Mouse (Mus musculus): ENCODE measurements around the gene Wipf3. TPM values are rescaled to one million over a fixed set of nuclear protein-coding genes. Genes with fewer than 3 reads are reported as not detected.

The Wipf3 gene
- total RNA-seq, 2 experiments from 2014 or later = not detected

DNA sequence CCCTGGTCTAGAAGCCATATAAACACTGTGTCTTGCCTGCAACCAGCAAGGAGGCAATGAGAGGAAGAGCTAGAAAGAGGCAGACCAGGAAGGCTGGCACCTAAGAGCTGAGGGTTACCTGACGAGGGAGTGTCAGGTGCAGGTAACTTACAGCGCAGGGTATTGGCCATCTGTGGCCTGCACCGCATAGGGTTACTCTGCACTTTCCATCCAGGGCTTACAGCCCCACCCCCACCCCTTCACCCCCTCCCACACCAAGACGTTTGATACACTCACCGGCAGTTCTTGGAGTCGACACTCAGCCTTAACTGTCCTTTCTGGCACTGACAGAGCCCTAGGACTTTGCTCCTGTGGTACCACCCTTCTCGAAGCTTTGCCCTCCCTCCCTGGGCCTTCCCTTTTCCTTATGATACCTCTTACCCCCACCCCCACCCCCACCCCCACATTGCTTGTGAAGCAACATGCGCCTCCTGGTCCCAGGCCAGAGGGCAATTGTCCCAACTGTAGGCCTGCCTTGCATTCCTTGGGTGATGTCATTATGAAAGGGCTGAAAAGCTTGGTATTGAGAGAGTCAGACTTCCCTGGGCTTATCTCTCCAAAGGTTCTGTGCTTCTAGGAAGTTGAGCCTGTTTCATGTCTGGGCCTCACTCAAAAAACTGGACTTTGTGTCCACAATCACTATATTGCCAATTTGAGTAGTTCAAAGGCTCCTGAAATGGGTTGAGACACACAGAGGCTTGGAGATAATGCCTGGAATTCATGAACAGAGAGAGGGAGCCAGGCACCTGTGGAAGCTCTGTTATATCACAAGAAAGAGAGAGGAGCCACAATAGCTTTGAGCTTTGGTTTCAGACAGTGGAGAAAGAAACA is 43.7 kb downstream of the Wipf3 start:
- no peak for ATAC-seq (replicated peaks; ENCODE audit: poor library complexity)

DNA sequence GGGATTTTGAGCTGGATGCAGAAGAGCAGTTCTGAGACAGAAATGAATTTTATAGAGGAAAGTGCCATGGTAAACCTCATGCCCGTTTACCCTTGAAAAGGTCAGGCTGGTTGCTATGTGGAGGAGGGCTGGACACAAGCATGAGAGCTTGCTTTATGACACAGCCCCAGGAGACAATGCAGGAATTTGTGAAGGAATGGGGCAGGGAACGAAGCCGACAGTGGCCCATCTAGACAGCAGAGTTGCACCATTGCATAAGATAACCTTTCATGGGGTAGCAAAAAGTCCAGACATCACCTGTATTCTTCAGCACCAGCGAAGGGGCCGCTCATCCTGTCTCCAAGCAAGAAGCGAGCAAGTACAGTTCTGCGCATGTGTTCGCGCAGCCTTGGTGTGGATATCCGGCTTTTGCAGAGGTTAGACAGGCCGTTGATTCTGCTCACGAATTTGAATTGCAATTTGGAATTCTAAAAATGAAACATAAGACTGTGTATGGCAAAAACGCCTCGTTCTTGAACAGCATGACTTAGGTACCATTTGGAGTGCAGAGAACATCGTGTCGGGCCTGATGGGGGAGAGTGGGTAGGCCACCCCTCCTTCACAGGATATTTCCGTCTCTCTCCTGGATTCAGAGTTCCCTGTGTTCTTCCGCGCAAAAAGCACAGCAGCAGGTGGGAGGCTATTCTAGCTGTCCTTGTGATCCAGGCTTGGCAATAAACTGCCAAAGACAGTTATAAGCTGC is 46.7 kb downstream of the Wipf3 start:
- no peak for ATAC-seq (replicated peaks; ENCODE audit: poor library complexity)

GRCm38 (mm10) chr6:54478646-54479324 is 49.4 kb downstream of the Wipf3 start:
- no peak for ATAC-seq (replicated peaks; ENCODE audit: poor library complexity)

DNA sequence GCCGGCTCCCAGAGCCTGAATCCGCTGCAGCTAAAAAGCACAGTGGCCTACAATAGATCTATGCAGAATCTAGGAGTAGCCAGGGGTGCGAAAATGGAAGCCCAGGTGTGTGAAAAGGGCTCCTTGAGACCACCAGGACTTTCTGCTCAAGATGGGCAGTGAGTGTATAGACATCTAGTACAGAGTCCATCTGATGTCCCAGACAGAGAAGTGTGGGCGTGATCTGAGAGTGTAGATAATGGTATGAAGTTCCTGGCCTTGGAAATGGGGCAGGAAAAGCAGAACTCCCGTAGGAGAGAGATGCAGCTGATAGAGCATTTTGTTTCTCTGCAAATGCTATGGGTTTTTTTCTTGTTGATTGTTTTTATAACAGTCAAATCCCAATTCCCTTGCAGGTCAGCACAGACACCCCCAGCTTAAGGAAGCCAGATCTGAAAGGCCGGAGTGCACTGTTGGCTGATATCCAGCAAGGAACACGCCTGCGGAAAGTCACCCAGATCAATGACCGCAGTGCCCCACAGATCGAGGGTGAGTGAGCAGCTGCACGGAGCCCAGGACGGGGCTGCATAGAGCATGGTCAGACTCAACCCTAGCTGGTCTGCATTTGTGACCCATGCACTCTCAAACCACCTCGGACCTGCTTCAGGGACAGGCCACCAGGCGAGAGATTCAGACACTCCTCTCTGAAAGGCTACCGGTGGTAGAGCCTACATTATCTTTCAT is 52.1 kb downstream of the Wipf3 start:
- no peak for ATAC-seq (replicated peaks; ENCODE audit: poor library complexity)

- ATAC-seq (replicated peaks; ENCODE audit: poor library complexity) = no peak
Measured at GRCm38 (mm10) chr6:54485000-54485399, 55.6 kb downstream of the Wipf3 start.

GRCm38 (mm10) chr6:54485435-54485901 is 56.1 kb downstream of the Wipf3 start:
- no peak for ATAC-seq (replicated peaks; ENCODE audit: poor library complexity)

DNA sequence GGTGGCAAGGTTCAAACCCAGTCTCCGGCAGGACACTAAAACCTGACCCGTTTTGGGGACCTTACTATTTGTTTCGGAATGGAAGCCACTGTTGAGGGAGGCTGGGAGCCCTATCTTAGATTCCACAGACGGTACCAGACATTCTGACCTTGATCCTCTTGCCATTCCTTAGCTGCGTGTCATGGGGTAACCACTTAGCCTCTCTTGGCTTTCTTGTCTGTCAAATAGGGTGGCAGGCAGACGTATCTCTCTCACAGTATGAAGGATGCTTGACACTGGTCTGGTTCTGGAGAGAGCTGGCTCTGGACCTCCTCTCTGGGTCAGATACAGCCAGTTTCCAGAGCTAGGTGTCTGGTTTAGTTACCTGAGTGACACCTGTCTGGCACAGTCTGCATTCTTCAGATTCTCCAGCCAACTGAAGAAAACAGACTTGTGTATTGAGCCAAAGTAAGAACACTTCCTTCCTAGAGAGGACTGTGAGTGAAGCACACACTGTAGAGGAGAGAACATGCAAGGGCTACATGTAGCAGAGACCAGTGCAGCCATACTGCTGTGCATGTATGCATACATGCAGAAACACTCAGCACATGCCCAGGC is 56.7 kb downstream of the Wipf3 start:
- ATAC-seq (replicated peaks; ENCODE audit: poor library complexity) = no peak

DNA sequence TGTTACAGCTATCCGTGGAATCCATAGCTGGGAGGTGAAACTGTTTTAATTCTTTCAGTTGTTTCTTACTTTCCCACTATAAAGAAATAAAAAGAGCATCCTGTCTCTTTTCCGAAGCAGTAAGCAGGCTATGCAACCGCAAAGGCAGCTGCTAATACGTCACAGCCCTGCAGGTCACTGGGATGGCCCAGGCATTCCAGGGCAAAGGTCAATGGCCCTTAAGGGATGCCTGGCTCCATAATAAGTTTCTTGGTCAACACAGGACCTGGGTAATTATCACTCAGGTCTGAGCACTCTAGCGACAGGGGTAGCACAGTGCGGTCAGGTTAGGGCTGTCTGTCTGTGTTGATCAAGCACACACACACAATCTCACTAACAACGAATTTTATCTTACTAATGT is 61.7 kb downstream of the Wipf3 start:
- ATAC-seq (replicated peaks; ENCODE audit: poor library complexity) = no peak

DNA sequence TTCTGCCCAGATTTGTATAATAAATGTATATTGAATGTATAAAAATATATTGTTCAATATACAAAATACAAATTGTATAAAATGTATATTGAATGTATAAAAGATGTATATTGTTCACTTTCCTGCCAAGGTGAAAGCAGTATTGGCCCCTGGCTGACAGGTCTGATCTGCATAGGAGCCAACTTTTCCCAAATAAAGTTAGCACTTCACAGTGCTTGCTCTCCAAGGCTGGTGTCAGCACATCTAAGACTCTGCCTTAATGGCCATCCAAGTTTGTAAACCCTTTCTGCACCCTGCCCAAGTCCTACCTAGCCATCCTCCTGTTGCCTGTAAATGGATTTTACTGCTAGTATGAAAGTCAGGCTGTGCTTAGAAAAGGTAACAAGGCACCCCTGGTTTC is 64.7 kb downstream of the Wipf3 start:
- ATAC-seq (replicated peaks; ENCODE audit: poor library complexity) = no peak

DNA sequence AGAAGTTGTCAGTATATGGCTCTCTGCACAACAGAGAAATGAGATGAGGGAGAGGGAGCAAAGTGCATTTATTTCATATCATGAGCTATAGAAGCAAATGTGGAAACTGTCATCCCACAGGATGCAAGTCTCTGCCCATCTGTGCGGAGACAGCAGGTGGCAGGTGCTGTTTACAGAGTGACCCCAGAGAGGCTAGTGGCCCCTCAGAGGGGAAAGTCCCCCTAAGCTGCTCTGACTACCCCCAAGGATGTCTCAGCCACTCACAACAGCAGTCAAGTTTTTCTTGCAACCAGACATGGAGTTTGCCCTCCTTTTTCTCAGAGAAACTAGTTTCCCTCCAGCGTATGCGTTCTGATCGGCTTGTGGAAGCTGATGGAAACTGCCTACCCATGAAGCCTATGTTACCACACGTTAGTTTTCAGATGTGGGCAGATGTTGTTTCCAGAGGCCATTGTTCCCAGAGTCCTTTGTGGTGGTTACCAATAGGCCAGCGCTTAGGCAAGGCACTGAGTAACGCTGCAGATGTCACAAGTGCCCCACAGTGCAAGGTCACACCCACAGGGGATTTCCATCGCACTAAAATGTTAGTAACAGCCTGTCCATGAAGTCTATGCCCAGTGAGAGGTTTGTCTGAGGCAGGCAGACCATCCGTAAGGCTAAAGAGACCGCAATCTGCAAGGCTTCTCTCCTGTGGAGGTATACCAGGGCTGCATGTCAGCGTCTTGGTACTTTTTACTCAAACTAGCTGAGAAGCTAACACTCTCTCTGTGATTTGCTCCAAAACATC is 65.4 kb downstream of the Wipf3 start:
- ATAC-seq (replicated peaks; ENCODE audit: poor library complexity) = no peak

DNA sequence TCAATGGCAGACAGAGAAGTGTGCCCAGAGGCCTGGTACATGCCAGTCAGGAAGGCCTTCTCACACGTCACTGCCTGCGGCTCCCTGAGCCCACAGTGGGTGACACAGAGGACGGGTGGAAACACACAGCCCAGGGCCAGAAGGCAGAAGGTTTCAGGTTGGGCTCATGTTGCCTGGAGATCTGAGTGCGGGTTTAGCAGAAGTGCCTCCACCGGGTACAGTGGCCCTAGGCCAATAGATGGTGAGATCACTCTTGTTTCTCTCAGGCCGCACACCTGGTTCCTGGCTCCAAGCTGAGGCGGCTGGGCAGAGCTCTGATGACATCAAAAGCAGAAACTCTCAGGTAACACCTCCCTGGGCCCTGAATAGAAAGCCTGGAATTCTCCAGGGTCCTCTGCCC is 66.8 kb downstream of the Wipf3 start:
- ATAC-seq (replicated peaks; ENCODE audit: poor library complexity) = no peak

DNA sequence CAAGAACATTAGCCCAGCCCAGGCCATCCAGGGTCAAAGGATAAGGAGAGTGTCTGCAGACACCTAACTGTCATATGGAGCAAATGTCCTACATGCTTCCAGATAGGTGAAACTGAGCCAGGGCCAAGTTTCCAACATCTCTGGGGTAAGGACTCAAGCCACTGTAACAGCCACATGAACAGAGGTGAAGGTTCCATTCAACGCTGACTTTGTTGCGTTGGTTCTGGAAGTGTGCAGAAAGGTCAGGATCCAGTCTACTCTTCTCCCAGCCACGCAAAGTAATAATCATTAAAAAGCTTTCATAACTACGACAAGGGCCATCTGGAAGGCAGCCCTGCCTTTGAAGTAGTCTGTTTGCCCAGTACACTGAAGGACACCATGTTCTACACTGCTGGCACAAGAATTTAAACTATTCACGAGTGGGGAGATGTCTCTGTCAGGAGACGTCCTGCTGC is 73.3 kb downstream of the Wipf3 start:
- ATAC-seq (replicated peaks; ENCODE audit: poor library complexity) = no peak

DNA sequence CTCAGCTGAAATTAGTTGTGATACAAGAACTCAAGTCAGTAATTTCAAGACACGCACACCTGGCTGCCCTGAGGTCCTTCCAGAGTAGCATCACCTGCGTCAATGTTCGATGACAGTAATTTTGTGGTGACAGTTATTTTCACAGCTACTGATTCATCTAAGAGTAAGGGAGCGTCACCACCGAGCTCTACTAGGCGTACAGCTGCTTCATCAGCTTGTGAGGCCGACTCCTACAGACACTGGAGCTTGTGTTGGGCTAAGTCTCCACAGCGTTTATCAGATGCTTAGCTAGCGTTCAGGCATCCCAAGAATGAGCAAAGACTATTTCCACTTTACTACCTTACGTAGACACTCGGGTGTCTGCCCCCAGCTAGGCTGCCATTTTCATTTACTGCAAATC is 76.9 kb downstream of the Wipf3 start:
- no peak for ATAC-seq (replicated peaks; ENCODE audit: poor library complexity)

- ATAC-seq (replicated peaks; ENCODE audit: poor library complexity) = peak; percentile 61; the same call in 1 of the 2 replicates
Measured at GRCm38 (mm10) chr6:54507002-54507401, 77.6 kb downstream of the Wipf3 start.

DNA sequence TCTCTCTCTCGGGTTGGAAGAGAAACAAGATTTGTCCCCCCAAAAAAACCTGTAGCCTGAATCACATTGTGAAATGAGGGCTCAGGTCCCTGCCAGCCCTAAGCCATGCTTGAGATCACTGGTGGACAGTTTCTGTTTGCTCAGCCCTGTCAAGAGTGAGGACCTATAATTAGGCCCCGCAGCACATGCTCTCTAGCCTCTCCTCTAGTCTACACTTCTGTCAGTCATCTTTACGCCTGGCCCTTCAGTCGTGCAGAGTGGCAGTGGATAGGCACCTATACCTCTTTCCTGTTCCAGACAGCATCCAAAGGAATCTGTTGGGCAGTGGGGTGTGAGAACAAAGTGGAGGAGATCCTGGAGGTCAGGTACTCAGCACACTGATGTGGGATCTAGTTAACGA is 78.4 kb downstream of the Wipf3 start:
- no peak for ATAC-seq (replicated peaks; ENCODE audit: poor library complexity)

DNA sequence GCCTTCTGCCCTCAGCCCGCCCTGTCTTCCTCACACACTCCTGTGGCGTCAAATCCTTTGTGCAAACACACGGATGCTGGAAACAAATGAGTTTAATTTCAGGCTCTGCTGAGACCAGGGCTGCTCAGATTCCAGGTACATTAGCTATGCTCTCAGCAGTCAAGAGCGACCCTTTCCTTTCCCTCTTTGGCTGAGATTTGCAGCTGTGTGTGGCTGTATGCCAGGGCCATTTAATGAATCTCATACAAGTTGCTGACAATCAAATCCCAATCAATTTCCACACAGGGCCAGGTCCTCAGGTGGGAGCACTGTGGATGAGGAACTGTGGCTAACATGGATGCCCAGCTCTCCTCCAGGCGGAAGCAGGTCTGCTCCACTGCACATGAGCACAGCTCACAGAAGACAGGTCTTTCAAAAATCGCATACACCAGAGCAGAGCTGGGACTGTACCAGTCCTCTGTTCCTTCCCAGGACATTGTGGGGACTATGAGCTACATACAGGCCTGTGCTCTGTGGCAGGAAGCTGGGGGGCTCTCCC is 78.9 kb downstream of the Wipf3 start:
- no peak for ATAC-seq (replicated peaks; ENCODE audit: poor library complexity)

DNA sequence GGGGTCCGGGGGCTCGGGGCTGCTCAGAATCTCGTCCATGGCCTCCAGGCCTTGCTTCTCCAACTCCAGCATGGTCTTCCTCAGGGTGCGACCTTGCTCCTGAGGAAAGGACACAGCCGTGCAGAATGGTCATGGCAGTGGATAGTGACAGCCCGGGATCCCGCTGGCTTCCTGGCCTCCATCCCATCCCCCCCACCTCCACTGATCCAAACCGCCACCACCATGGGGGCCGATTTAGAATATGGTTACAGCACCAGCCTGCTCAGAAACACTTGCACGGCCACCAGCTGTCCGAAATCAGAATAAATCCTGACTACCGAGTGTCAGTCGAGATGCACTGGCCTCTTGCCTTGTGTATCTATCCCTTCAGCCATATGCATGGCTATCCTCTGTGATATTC is 79.9 kb downstream of the Wipf3 start:
- no peak for ATAC-seq (replicated peaks; ENCODE audit: poor library complexity)

GRCm38 (mm10) chr6:54512256-54512655 is 82.9 kb downstream of the Wipf3 start:
- ATAC-seq (replicated peaks; ENCODE audit: poor library complexity) = no peak

- ATAC-seq (replicated peaks; ENCODE audit: poor library complexity) = no peak
Measured at GRCm38 (mm10) chr6:54516512-54517134, 87.2 kb downstream of the Wipf3 start.

Measured in megakaryocyte progenitor cell, adult 5-6 weeks (primary cell).